Mouse (Mus musculus) embryo, embryonic 11.5 days (tissue): ENCODE results near the gene Vmn1r80.
"Not testable (repeated sequence)": the region's sequence is repeated elsewhere in the genome, so short reads cannot be mapped to it uniquely, and the experiment has no call there.

ENCODE experiments used
- DNase-seq: peaks from one replicate; pipeline ENCODE4 v3.0.0-alpha.2; 2012; ENCODE audit warnings: low read depth, low spot score

Gene Vmn1r80

DNA sequence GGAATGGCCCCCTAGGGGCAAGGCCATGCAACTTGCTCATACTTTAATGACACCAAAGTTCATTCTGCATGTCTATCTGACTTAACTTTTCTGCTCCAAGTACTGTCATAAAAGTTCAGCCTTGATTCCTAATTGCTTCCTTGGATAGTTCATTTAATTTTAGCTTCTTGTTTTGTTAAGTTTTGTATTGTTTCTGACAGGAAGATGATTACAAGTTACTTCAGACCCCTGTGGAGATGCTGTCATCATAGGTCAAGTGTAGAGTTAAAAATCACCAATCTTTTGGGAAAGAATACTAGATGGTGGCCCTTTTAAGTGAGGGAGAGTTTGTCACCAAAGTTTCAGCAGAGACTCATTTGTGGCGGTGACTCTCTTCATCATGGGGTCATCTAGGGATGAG, at the start of gene Vmn1r80:
Vmn1r80 (plus strand) TSS at position 301 of the 400 bp plus-strand sequence.
- no peak for DNase-seq

DNA sequence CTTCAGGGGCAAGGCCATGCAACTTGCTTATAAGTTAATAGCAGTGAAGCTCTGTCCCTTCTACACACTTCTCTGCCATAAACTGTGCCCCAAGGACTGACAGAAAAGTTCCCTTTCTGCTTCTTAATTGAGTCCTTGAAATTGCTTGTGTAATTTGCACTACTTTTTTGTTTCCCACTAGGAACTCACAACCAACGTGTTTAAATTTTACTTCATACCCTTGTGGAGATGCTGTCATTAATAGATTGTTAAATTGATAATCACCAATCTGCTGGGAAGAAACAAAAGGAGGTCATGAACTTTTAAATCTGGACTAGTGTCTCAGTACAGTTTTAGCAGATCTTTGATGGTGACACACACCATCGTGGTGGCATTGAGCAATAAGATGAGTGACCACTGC, 39.1 kb upstream of the Vmn1r80 start, which contains the start of gene Vmn1r78:
Vmn1r78 (plus strand) TSS at position 301 of the 400 bp plus-strand sequence.
- no peak for DNase-seq

DNA sequence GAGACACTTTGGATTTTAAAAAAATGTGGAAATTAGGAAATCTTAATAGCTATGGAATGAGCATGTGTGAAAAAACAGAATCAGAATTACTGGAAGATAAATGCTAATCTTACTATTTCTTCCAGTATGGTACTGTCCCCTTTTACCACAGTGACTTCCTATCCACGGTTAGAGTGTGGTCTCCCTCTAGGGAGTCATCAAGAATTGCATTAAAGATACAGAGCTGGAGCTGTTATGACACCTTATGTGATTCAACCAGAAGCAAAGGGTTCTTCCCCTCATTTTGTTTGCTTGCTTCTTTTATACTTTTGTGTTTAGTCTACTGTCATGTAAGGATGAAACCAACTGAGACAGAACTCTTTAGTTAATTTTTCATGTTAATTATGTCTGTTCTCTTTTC, 32.6 kb upstream of the Vmn1r80 start:
- DNase-seq: not testable (repeated sequence)

DNA sequence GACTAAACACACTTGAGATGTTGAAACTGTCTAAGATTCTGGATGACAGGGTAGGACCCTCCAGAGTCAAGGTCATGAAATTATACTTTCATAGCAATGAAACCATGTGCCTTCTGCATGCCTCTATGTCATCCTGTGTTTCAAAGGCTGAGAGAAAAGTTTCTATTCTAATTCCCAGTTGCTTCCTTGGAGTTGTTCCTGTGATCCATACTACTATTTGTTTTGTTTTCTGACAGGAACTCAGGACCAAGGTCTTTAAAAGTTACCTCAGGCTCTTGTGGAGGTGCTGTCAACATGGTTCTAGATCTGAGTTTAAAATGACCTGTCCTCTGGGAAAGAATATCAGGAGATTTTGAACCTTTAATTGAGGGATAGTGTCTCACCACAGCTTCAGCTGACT, 18.1 kb upstream of the Vmn1r80 start, which contains the start of gene Vmn1r79:
Vmn1r79 (plus strand) TSS at position 301 of the 400 bp plus-strand sequence.
- not testable (repeated sequence) for DNase-seq

DNA sequence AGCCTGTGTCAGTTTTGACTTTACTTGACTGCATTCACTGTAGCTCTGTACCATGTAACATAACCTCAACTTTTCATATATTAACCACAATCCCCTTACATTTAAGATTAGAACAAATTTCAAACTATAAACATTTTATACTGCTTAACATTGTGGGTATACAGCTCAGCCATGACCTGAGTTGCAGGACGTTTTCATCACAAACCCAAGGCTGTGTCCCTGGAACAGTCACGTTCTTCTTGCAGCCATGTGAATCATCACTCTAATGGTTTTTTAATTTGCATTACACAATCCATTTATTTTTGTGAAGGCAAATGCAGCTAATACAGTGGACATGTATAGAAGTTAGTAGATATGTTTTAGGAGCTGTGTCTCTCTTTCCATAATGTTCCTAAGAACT, 16.2 kb upstream of the Vmn1r80 start:
- DNase-seq: not testable (repeated sequence)

DNA sequence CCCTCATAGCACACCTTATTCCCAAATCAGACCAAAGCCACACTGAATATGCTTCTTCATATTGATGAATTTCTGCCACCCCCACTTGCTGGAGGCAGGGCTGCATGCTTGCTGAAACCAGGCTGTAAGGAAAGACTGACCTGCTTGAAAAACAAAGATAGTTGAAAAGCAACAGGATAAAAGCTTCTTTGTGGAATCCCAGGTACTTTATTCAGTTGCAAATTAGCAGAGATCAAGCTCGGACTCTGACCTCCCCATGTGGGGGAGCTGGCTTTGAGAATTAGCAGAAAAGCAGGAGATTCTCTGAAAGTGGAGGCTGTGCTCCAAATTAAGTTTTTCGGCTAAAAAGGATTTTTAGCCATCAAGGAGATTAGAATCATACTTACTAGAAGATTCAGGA, 15.1 kb downstream of the Vmn1r80 start:
- no peak for DNase-seq
